Mouse (Mus musculus): ENCODE measurements at regions not wholly inside any gene's neighbourhood (a gene's known extent, or its start where the extent isn't known, plus 50 kb on each side); places are given as distances from the start of the nearest gene placed in this dataset.

GRCm38 (mm10) chr8:117966556-117966955 is 164.8 kb upstream of the Mphosph6 start:
- TF ChIP-seq POLR2A (IDR thresholded peaks at IDR 0.05; ENCODE audit: low read depth, low read length) (no peak), CTCF (IDR thresholded peaks at IDR 0.05; ENCODE audit: extremely low read depth, insufficient read length, insufficient replicate concordance, low read depth, low read length) (no peak)

Measured in small intestine, adult 2 months (tissue).